ENCODE assay signal across 26 mouse cellular contexts in genomic region chr14:21490141-21490540, GRCm38 (mm10). TPM values are rescaled to one million over a fixed set of nuclear protein-coding genes. Genes with fewer than 3 reads are reported as not detected.
DNase-seq lines count a peak whose midpoint lies in the region; TF ChIP-seq lines count a peak whose summit lies in the region.
"Had no signal": no experiment of that assay in that cellular context is flagged by ENCODE, and none has a peak within 500 bp of the region (broad histone marks: within the 10 kb centered on the region; RNA-seq: fewer than 3 reads in every experiment).

No protein-coding gene starts in this region.

- TF ChIP-seq CTCF in C2C12 (IDR thresholded peaks at IDR 0.05; ENCODE audit: control insufficient read depth, insufficient read depth, insufficient read length), result no peak
- TF ChIP-seq CTCF in E14TG2a.4 (conservative IDR thresholded peaks at IDR 0.05; ENCODE audit: low read length), result no peak

- no peaks in the 10 kb centered on the region for H3K36me3 ChIP-seq in C2C12 (ENCODE audit: control insufficient read depth, insufficient read depth)
- peaks cover 84% of the 10 kb centered on the region for H3K36me3 ChIP-seq in E14TG2a.4 (ENCODE audit: insufficient read depth, low read length)
- H3K36me3 ChIP-seq: embryonic facial prominence, embryonic 12.5 days; hindbrain, embryonic 10.5 days; intestine, embryonic 15.5 days; limb, embryonic 13.5 days; liver, embryonic 12.5 days; lung, embryonic 15.5 days; midbrain, embryonic 15.5 days; neural tube, embryonic 13.5 days had no signal

- no peaks in the 10 kb centered on the region for H3K9me3 ChIP-seq in E14TG2a.4 (ENCODE audit: low read length)
- H3K9me3 ChIP-seq: embryonic facial prominence, embryonic 12.5 days; forebrain, embryonic 13.5 days; hindbrain, embryonic 10.5 days; intestine, embryonic 15.5 days; liver, embryonic 12.5 days; lung, embryonic 15.5 days; midbrain, embryonic 15.5 days; neural tube, embryonic 13.5 days had no signal

- H3K79me2 ChIP-seq in C2C12 (ENCODE audit: control insufficient read depth, insufficient read depth), result no peaks in the 10 kb centered on the region

- H3K27me3 ChIP-seq in C2C12 (ENCODE audit: control insufficient read depth, insufficient read depth, insufficient read length) (no peaks in the 10 kb centered on the region), E14TG2a.4 (ENCODE audit: insufficient read depth, low read length) (no peaks in the 10 kb centered on the region)
- H3K27me3 ChIP-seq: embryonic facial prominence, embryonic 12.5 days; intestine, embryonic 15.5 days; limb, embryonic 13.5 days; liver, embryonic 12.5 days; lung, embryonic 15.5 days; midbrain, embryonic 15.5 days; neural tube, embryonic 13.5 days; Patski had no signal

- H3K4me3 ChIP-seq in C2C12 (ENCODE audit: insufficient read depth, poor library complexity, severe bottlenecking), result no peak overlapping the region
- H3K4me3 ChIP-seq in E14TG2a.4 (replicated peaks; ENCODE audit: low read length), result peak overlapping the region; percentile 66
- H3K4me3 ChIP-seq: embryonic facial prominence, embryonic 12.5 days; forebrain, embryonic 13.5 days; gastrocnemius, adult 2 months; hindbrain, embryonic 10.5 days; intestine, embryonic 15.5 days; limb, embryonic 13.5 days; liver, embryonic 12.5 days; lung, embryonic 15.5 days; midbrain, embryonic 15.5 days; neural tube, embryonic 13.5 days had no signal

- H3ac ChIP-seq in C2C12 (ENCODE audit: control insufficient read depth, insufficient read length, low read depth), result no peak overlapping the region

- DNase-seq in lung, adult 18-20 months, result peak; percentile 81 to 86
- peak; percentile 83 for DNase-seq in lung, postnatal 25 days (ENCODE audit: low spot score)
- DNase-seq in layer of hippocampus, adult 11-12 months (ENCODE audit: low spot score), result no peak
- no peak for DNase-seq in embryo, embryonic 9.5 days (ENCODE audit: extremely low spot score)
- no peak for DNase-seq in Muller cell, postnatal 12 days (ENCODE audit: inconsistent ontology term)
- DNase-seq: adrenal gland, postnatal 25 days; cerebellum, adult 18-20 months; cerebellum, postnatal 14 days; gastrocnemius, adult 2 months; kidney, adult 9 months; kidney, postnatal 14 days; right cerebral cortex, adult 18-20 months; right cerebral cortex, postnatal 4 days; thymus, postnatal 4 days had no signal

- peaks cover 83% of the 10 kb centered on the region for H3K4me1 ChIP-seq in E14TG2a.4 (replicated peaks; ENCODE audit: low read depth, low read length)
- H3K4me1 ChIP-seq: intestine, embryonic 15.5 days; limb, embryonic 13.5 days; liver, embryonic 12.5 days; lung, embryonic 15.5 days had no signal

- no peaks in the 10 kb centered on the region for H3K79me3 ChIP-seq in C2C12 (ENCODE audit: low read depth)

TF ChIP-seq in C2C12, 6 proteins besides CTCF, POLR2A, EP300 and RAD21:
- TF ChIP-seq USF1 (IDR thresholded peaks at IDR 0.05; ENCODE audit: low read depth) (no peak), CEBPB (IDR thresholded peaks at IDR 0.05; ENCODE audit: low read depth) (peak; percentile 50), MYOD1 (IDR thresholded peaks at IDR 0.05; ENCODE audit: control insufficient read depth, insufficient read length, low read depth) (no peak), MYOG (IDR thresholded peaks at IDR 0.05; ENCODE audit: control insufficient read depth, extremely low read depth, insufficient read length) (no peak), FOSL1 (IDR thresholded peaks at IDR 0.05; ENCODE audit: insufficient read depth, low read length, poor library complexity, severe bottlenecking) (no peak), MAX (IDR thresholded peaks at IDR 0.05) (no peak)
TF ChIP-seq in C2C12: peak in this region for 1.

RNA-seq across cellular contexts. Expression of gene Kat6b, which starts 8.9 kb away (rescaled TPM):
- polyA plus RNA-seq in C2C12 (2012; fragmentation: generic; extraction: Trizol), result 2.7 TPM

Comparison
In these comparisons a context has a peak if more than half of its experiments do, and no peak if none do; other contexts are left out.
1. DNase-seq: peak in lung, adult 18-20 months (2 of 2) and lung, postnatal 25 days (single experiment); none in layer of hippocampus, adult 11-12 months (single experiment), embryo, embryonic 9.5 days (single experiment) and Muller cell, postnatal 12 days (single experiment).